Mouse (Mus musculus) spleen, adult 2 months (tissue): Measurements from ENCODE around the gene A130010J15Rik. TPM values are rescaled to one million over a fixed set of nuclear protein-coding genes. Genes with fewer than 3 reads are reported as not detected.

Experiments
- DNase-seq, 2 experiments: peaks; one replicate each; pipeline versions ENCODE4 v3.0.0 to v3.0.0-alpha.2; 2012 to 2021; ENCODE audit warnings: low spot score in 2 of 2, low read depth in 1 of 2
- H3K27ac ChIP-seq: fragments of 200-500 bp; 2 replicates; pipeline ENCODE4 v1.5.1; 2012; ENCODE audit warnings: low read length, inconsistent platforms; ENCODE audit not compliant: insufficient read depth
- H3K27me3 ChIP-seq: fragments of 200-500 bp; 2 replicates; pipeline ENCODE4 v1.6.1; 2012; ENCODE audit warnings: mild to moderate bottlenecking, moderate library complexity, low read length, inconsistent platforms; ENCODE audit not compliant: control insufficient read depth, insufficient read depth
- H3K36me3 ChIP-seq: fragments of 200-500 bp; 2 replicates; pipeline ENCODE4 v1.6.1; 2012; ENCODE audit warnings: mild to moderate bottlenecking, low read length, inconsistent platforms; ENCODE audit not compliant: control insufficient read depth, insufficient read depth
- H3K4me1 ChIP-seq: fragments of 200-500 bp; 2 replicates; pipeline ENCODE4 v1.6.1; 2011; ENCODE audit warnings: inconsistent platforms; ENCODE audit not compliant: control insufficient read depth, insufficient read depth, insufficient read length
- H3K4me3 ChIP-seq: fragments of 200-500 bp; 2 replicates; pipeline ENCODE4 v1.5.1; 2011; ENCODE audit warnings: mild to moderate bottlenecking, inconsistent platforms; ENCODE audit not compliant: insufficient read depth, insufficient read length; ENCODE audit errors: extremely low read depth
- CTCF ChIP-seq: fragments of 200-500 bp; IDR thresholded peaks from 2 replicates; pipeline ENCODE4 v1.5.1; 2011; ENCODE audit warnings: mild to moderate bottlenecking, inconsistent platforms; ENCODE audit not compliant: insufficient read depth, insufficient read length, insufficient replicate concordance; ENCODE audit errors: extremely low read depth
- POLR2A ChIP-seq: fragments of 200-500 bp; IDR thresholded peaks from 2 replicates; pipeline ENCODE4 v1.6.1; 2011; ENCODE audit warnings: low read depth, low read length, inconsistent platforms
- WGBS: fragments of 180-500 bp; shearing (Covaris S2); methylation state at CpG from one replicate; pipeline ENCODE4 v1.1.7; 2018; 5-methylcytosine and 5-hydroxymethylcytosine counted together
- polyA plus RNA-seq: library from polyadenylated mRNA; depleted of rRNA; stranded (reverse); fragments of >200 nt; gene quantifications from 2 replicates; pipeline ENCODE4 v1.2.3, GENCODE M21; 2012

The A130010J15Rik gene
- polyA plus RNA-seq, 1 experiment, result 1.8 TPM

DNA sequence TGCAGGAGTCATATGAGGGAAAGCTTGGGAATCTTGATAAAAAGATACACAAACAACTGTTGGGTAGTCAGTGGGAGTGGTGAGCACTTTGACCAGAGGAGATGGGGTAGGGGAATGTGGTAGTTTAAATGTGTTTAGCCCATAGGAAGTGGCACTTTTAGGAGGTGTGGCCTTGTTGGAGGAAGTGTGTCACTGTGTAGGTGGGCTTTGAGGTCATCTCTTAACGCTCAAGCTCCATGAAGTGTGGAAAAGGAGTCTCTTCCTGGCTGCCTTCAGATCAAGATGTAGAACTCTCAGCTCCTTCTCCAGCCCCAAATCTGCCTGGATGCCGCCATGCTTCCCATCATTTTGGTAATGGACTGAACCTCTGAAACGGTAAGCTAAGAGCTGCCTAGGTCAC, 39.7 kb downstream of the A130010J15Rik start, which contains the start of gene Lamb3:
Gene Lamb3, plus strand, starts transcription at position 197 of the 400 bp plus-strand sequence.
- Histone ChIP-seq H3K27ac (peak within 1 kb of the TSS; percentile 70), H3K4me1 (no peaks in the 10 kb centered on the region; the same call in 1 of the 2 replicates), H3K4me3 (peak within 1 kb of the TSS; percentile 57), H3K27me3 (no peaks in the 10 kb centered on the region), H3K36me3 (no peaks in the 10 kb centered on the region)
- 54% methylated on average over 3 of the region's 3 CpGs for WGBS
- no peak for TF ChIP-seq CTCF
- TF ChIP-seq POLR2A, result no peak
- peak in 1 of 2 experiments; percentile 41 for DNase-seq

GRCm38 (mm10) chr1:193208178-193208577, 40.3 kb downstream of the A130010J15Rik start:
- peak overlapping the region; percentile 70 for H3K27ac ChIP-seq
- peak; percentile 51 to 84 for DNase-seq

DNA sequence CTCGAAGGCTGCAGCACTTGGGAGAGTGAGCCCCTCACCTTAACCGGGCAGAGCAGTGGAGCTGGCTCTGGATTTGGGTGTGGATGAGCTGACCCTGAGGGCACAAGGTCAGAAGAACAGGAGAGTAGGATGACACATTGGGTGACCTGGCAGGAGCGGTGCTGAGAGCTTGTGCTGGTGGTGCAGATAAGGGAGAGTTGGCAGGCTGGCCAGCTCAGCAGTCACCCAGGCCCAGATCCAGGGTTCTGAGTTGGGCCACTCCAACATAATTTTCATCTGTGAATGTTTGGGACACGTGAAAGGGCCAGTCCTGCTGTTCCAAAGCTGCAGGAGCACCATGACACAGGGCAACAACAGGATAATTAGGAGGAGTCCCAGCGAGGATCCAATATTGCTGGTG, 43.5 kb downstream of the A130010J15Rik start:
- no peak for DNase-seq
- no peaks in the 10 kb centered on the region for H3K27me3 ChIP-seq
- H3K4me3 ChIP-seq, result no peak overlapping the region
- no peak overlapping the region for H3K27ac ChIP-seq
- H3K4me1 ChIP-seq, result no peaks in the 10 kb centered on the region; the same call in 1 of the 2 replicates
- no peaks in the 10 kb centered on the region; the same call in 1 of the 2 replicates for H3K36me3 ChIP-seq
- TF ChIP-seq CTCF (no peak), POLR2A (no peak)
- 89% methylated on average over 5 of the region's 5 CpGs for WGBS

More at GRCm38 (mm10) chr1:193208178-193208577, 40.3 kb downstream of the A130010J15Rik start:
- no peaks in the 10 kb centered on the region for H3K27me3 ChIP-seq
- TF ChIP-seq CTCF (peak; percentile 91; the same call in 1 of the 2 replicates), POLR2A (no peak)
- peak overlapping the region; percentile 57 for H3K4me3 ChIP-seq
- H3K36me3 ChIP-seq, result no peaks in the 10 kb centered on the region
- no peaks in the 10 kb centered on the region; the same call in 1 of the 2 replicates for H3K4me1 ChIP-seq
- WGBS, result 22% methylated on average over 2 of the region's 2 CpGs

DNA sequence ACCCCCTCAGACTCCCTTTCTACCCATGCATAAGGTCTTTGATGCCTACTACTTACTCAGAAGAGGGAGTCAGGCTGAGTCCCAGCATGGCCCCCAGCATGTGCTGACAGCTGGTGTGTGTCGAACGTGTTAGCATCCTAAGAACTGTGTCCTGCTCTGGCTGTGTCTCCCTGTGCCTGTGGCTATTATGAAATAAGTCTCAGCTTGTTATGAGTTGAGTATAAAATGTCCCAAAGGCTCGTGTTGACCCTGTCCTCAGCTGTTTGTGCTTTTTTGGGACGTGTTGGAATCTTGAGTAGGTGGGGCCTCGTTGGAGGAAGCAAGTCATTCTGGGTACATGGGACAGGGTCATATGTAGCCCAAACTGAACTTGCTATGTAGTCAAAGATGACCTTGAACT, 46.2 kb downstream of the A130010J15Rik start:
- Histone ChIP-seq H3K36me3 (peaks cover 2% of the 10 kb centered on the region; the same call in 1 of the 2 replicates), H3K27ac (no peak overlapping the region), H3K4me1 (no peaks in the 10 kb centered on the region; the same call in 1 of the 2 replicates), H3K27me3 (no peaks in the 10 kb centered on the region), H3K4me3 (no peak overlapping the region)
- no peak for DNase-seq
- WGBS, result 85% methylated on average over 5 of the region's 5 CpGs
- no peak for TF ChIP-seq POLR2A
- TF ChIP-seq CTCF, result no peak

DNA sequence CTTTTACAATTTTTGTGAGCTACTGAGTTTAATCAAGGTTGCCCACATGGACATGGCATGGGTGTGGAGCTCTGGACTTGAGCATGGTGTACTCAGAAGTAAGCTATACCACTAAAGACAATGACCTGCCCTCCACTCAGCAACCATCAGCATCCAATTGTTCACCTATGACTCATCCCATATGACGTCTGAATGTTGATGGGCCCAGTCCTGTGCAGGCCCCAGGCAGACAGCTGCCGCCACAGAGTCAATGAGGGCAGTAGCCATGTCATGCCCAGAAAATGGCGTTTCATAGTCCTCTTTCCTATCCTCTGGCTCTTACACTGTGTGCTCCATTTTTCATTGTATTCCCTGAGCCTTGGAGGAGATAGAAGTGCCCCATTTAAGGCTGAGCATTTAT, 48.2 kb downstream of the A130010J15Rik start:
- Histone ChIP-seq H3K27me3 (no peaks in the 10 kb centered on the region), H3K27ac (no peak overlapping the region), H3K4me3 (no peak overlapping the region), H3K4me1 (no peaks in the 10 kb centered on the region), H3K36me3 (peaks cover 2% of the 10 kb centered on the region; the same call in 1 of the 2 replicates)
- TF ChIP-seq POLR2A, result no peak
- TF ChIP-seq CTCF, result no peak
- WGBS, result 88% methylated on average over 3 of the region's 3 CpGs
- no peak for DNase-seq

GRCm38 (mm10) chr1:193220408-193220807, 52.6 kb downstream of the A130010J15Rik start:
- no peak overlapping the region for H3K27ac ChIP-seq
- H3K36me3 ChIP-seq, result peaks cover 3% of the 10 kb centered on the region; the same call in 1 of the 2 replicates
- TF ChIP-seq POLR2A (no peak), CTCF (no peak)
- WGBS, result 74% methylated on average over 5 of the region's 5 CpGs
- no peak overlapping the region for H3K4me3 ChIP-seq
- H3K4me1 ChIP-seq, result no peaks in the 10 kb centered on the region
- DNase-seq, result no peak
- H3K27me3 ChIP-seq, result no peaks in the 10 kb centered on the region

DNA sequence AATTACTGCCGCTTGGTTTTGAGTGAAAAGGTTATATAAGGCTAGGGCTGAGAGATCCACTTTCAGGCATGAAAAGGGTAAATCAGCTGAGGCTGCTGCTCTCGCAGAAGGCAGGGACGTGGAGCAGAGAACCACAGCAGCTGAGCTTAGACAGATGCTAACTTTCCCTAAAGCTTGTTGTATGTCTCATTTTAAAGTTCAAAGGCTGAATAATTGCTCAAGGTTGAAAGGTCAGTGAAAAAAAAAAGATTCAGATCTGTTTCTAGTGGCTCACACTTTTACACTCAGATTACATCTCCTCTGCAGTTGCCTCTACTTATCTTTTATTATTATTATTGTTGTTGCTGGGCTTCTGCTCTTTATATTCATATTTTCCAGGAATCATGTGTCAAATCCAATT, 57.7 kb downstream of the A130010J15Rik start:
- 80% methylated on average over 3 of the region's 3 CpGs for WGBS
- Histone ChIP-seq H3K27ac (no peak overlapping the region), H3K4me3 (no peak overlapping the region), H3K36me3 (peaks cover 1% of the 10 kb centered on the region; the same call in 1 of the 2 replicates), H3K27me3 (no peaks in the 10 kb centered on the region), H3K4me1 (no peaks in the 10 kb centered on the region)
- TF ChIP-seq CTCF (no peak), POLR2A (no peak)
- DNase-seq, result no peak
